ENCODE assay signal across 9 mouse cellular contexts in genomic region chr7:44697191-44697710, GRCm38 (mm10). TPM values are rescaled to one million over a fixed set of nuclear protein-coding genes. Genes with fewer than 3 reads are reported as not detected.
DNase-seq lines count a peak whose midpoint lies in the region; ATAC-seq lines count a peak whose summit lies in the region.
"Had no signal": no experiment of that assay in that cellular context is flagged by ENCODE, and none has a peak within 500 bp of the region (broad histone marks: within the 10 kb centered on the region; RNA-seq: fewer than 3 reads in every experiment).

No protein-coding gene starts in this region.

- H3K27me3 ChIP-seq in megakaryocyte, embryonic 14.5 days (replicated peaks) = peaks cover 56% of the 10 kb centered on the region
- peaks cover 19% of the 10 kb centered on the region for H3K27me3 ChIP-seq in heart, embryonic 12.5 days (replicated peaks)

- no peak overlapping the region; the same call in 1 of the 2 replicates for H3K27ac ChIP-seq in heart, embryonic 12.5 days (ENCODE audit: poor library complexity, severe bottlenecking)
- H3K27ac ChIP-seq: midbrain, embryonic 12.5 days had no signal

- no peaks in the 10 kb centered on the region for H3K9me3 ChIP-seq in megakaryocyte, embryonic 14.5 days
- H3K9me3 ChIP-seq in heart, embryonic 12.5 days (replicated peaks) = no peaks in the 10 kb centered on the region
- H3K9me3 ChIP-seq: midbrain, embryonic 12.5 days had no signal

- peaks cover 26% of the 10 kb centered on the region for H3K4me1 ChIP-seq in megakaryocyte, embryonic 14.5 days
- H3K4me1 ChIP-seq in heart, embryonic 12.5 days (replicated peaks) = peaks cover 15% of the 10 kb centered on the region

- H3K9ac ChIP-seq in heart, embryonic 12.5 days = no peak overlapping the region
- H3K9ac ChIP-seq: midbrain, embryonic 12.5 days had no signal

- 11% methylated on average over 20 of the region's 20 CpGs for WGBS in heart, embryonic 12.5 days

- H3K4me2 ChIP-seq in heart, embryonic 12.5 days = peak overlapping the region; percentile 34
- H3K4me2 ChIP-seq: midbrain, embryonic 12.5 days had no signal

- H3K4me3 ChIP-seq in megakaryocyte, embryonic 14.5 days (replicated peaks) = peak overlapping the region; percentile 19
- H3K4me3 ChIP-seq in heart, embryonic 12.5 days = no peak overlapping the region
- H3K4me3 ChIP-seq: midbrain, embryonic 12.5 days had no signal

- peak; percentile 35 for DNase-seq in embryo, embryonic 10 days (ENCODE audit: low spot score)
- DNase-seq in kidney, postnatal 36 days = peak; percentile 84 to 86
- peak; percentile 24 for DNase-seq in neural tube, embryonic 10.5 days (ENCODE audit: extremely low spot score, low spot score)
- DNase-seq in yolk sac, embryonic 10.5 days (ENCODE audit: low spot score) = no peak
- DNase-seq in left cerebral cortex, adult 18-20 months (ENCODE audit: low spot score in 2 of 2) = no peak

- H3K36me3 ChIP-seq in megakaryocyte, embryonic 14.5 days (replicated peaks; ENCODE audit: low read length) = no peaks in the 10 kb centered on the region
- no peaks in the 10 kb centered on the region for H3K36me3 ChIP-seq in heart, embryonic 12.5 days
- H3K36me3 ChIP-seq: midbrain, embryonic 12.5 days had no signal

- ATAC-seq in megakaryocyte, adult 5-6 weeks (ENCODE audit: poor library complexity, severe bottlenecking) = no peak
- ATAC-seq in heart, embryonic 12.5 days (ENCODE audit: insufficient number of reproducible peaks, low FRiP score) = peak; percentile 34; the same call in 1 of the 2 replicates

RNA-seq across cellular contexts. Expression of gene Izumo2, which starts 11.3 kb away (rescaled TPM):
- not detected in 2 replicates for polyA plus RNA-seq in megakaryocyte, embryonic 14.5 days (2012; ENCODE audit: insufficient read depth, low replicate concordance)
- total RNA-seq in megakaryocyte, adult 5-6 weeks (2015) = not detected in 2 replicates
- total RNA-seq in megakaryocyte, adult 5-6 weeks (2017) = not detected in 2 replicates
- polyA plus RNA-seq in heart, embryonic 12.5 days (2016; fragmentation: Nextera tagmentation; extraction: Ambion mirVana) = not detected in 2 replicates
- total RNA-seq in left cerebral cortex, adult 18-20 months (2021) = not detected
- polyA plus RNA-seq: midbrain, embryonic 12.5 days had no signal

RNA-seq across cellular contexts. Expression of gene Myh14, which starts 26.6 kb away (rescaled TPM):
- polyA plus RNA-seq in megakaryocyte, embryonic 14.5 days (2012; ENCODE audit: insufficient read depth, low replicate concordance) = 0.02 TPM in 1 of 2 replicates, not detected in the other
- total RNA-seq in megakaryocyte, adult 5-6 weeks (2015) = not detected in 2 replicates
- not detected in 2 replicates for total RNA-seq in megakaryocyte, adult 5-6 weeks (2017)
- polyA plus RNA-seq in heart, embryonic 12.5 days (2016; fragmentation: Nextera tagmentation; extraction: Ambion mirVana) = 0.59 and 1.0 TPM in 2 replicates
- total RNA-seq in left cerebral cortex, adult 18-20 months (2021) = 10 to 100 TPM; 22.4 to 24.4 TPM

RNA-seq across cellular contexts. Expression of gene Vrk3, which starts 51.0 kb away (rescaled TPM):
- polyA plus RNA-seq in megakaryocyte, embryonic 14.5 days (2012; ENCODE audit: insufficient read depth, low replicate concordance) = 63.8 and 68.6 TPM in 2 replicates
- 48.8 and 53.1 TPM in 2 replicates for total RNA-seq in megakaryocyte, adult 5-6 weeks (2015)
- 51.5 and 52.3 TPM in 2 replicates for total RNA-seq in megakaryocyte, adult 5-6 weeks (2017)
- 29.4 and 32.2 TPM in 2 replicates for polyA plus RNA-seq in heart, embryonic 12.5 days (2016; fragmentation: Nextera tagmentation; extraction: Ambion mirVana)
- total RNA-seq in left cerebral cortex, adult 18-20 months (2021) = 10 to 100 TPM; 25.5 to 26.5 TPM

RNA-seq across cellular contexts. Expression of gene Zfp473, which starts 53.6 kb away (rescaled TPM):
- 0.12 TPM in 1 of 2 replicates, not detected in the other for polyA plus RNA-seq in megakaryocyte, embryonic 14.5 days (2012; ENCODE audit: insufficient read depth, low replicate concordance)
- total RNA-seq in megakaryocyte, adult 5-6 weeks (2015) = 1.4 and 1.5 TPM in 2 replicates
- 1.8 and 2.3 TPM in 2 replicates for total RNA-seq in megakaryocyte, adult 5-6 weeks (2017)
- polyA plus RNA-seq in heart, embryonic 12.5 days (2016; fragmentation: Nextera tagmentation; extraction: Ambion mirVana) = 0.78 and 0.98 TPM in 2 replicates
- total RNA-seq in left cerebral cortex, adult 18-20 months (2021) = under 1 TPM; 0.23 to 0.89 TPM

Comparison
In these comparisons a context has a peak if more than half of its experiments do, and no peak if none do; other contexts are left out.
1. DNase-seq: peak in embryo, embryonic 10 days (single experiment), kidney, postnatal 36 days (2 of 2) and neural tube, embryonic 10.5 days (single experiment); none in yolk sac, embryonic 10.5 days (single experiment) and left cerebral cortex, adult 18-20 months (0 of 2).
2. RNA of gene Myh14, which starts 26.6 kb away (total RNA-seq): 22.4 to 24.4 TPM in left cerebral cortex, adult 18-20 months; not detected in megakaryocyte, adult 5-6 weeks; every median in the first group is over 10 times any median in the second.